Mouse (Mus musculus) frontal cortex, adult 2 months (tissue): ENCODE results near the gene Cyp2c69. TPM values are rescaled to one million over a fixed set of nuclear protein-coding genes. Genes with fewer than 3 reads are reported as not detected.
"Not testable (repeated sequence)": the region's sequence is repeated elsewhere in the genome, so short reads cannot be mapped to it uniquely, and the experiment has no call there.

Experiments
- DNase-seq, 2 experiments: peaks; one replicate each; pipeline ENCODE4 v3.0.0; 2022; ENCODE audit warnings: low spot score in 1 of 2; ENCODE audit errors: extremely low spot score in 1 of 2
- polyA plus RNA-seq: library from polyadenylated mRNA; depleted of rRNA; stranded (reverse); fragments of >200 nt; gene quantifications from 2 replicates; pipeline ENCODE4 v1.2.3, GENCODE M21; 2012; rRNA removed

Gene Cyp2c69
- not detected in 2 replicates for polyA plus RNA-seq

- not testable (repeated sequence) for DNase-seq
These were observed at the start of gene Cyp2c69 for GRCm38 (mm10) chr19:39886699-39887098. Gene Cyp2c69, minus strand, starts transcription at chr19:39886799.

GRCm38 (mm10) chr19:39935396-39935795 is 48.8 kb upstream of the Cyp2c69 start:
- no peak for DNase-seq

GRCm38 (mm10) chr19:39930032-39930431 is 43.4 kb upstream of the Cyp2c69 start:
- no peak for DNase-seq

GRCm38 (mm10) chr19:39901656-39902055 is 15.1 kb upstream of the Cyp2c69 start:
- DNase-seq: no peak

- DNase-seq: not testable (repeated sequence)
These were observed 3.5 kb upstream of the Cyp2c69 start for GRCm38 (mm10) chr19:39890079-39890478.

GRCm38 (mm10) chr19:39866133-39866532 is 20.5 kb downstream of the Cyp2c69 start:
- DNase-seq: no peak

GRCm38 (mm10) chr19:39820931-39821330 is 65.7 kb downstream of the Cyp2c69 start:
- DNase-seq: not testable (repeated sequence)

GRCm38 (mm10) chr19:39816400-39816799 is 70.2 kb downstream of the Cyp2c69 start:
- DNase-seq: not testable (repeated sequence)

GRCm38 (mm10) chr19:39815991-39816390 is 70.6 kb downstream of the Cyp2c69 start:
- DNase-seq: not testable (repeated sequence)

GRCm38 (mm10) chr19:39812714-39813113 is 73.9 kb downstream of the Cyp2c69 start, which contains the start of gene Cyp2c40:
Gene Cyp2c40, minus strand, starts transcription at chr19:39812814.
- not testable (repeated sequence) for DNase-seq

Other genes starting within 250 kb of the Cyp2c69 start
- gene Cyp2c67, start 237.7 kb downstream of the Cyp2c69 start, polyA plus RNA-seq: not detected in 2 replicates
- not detected in 2 replicates for gene Cyp2c68, start 145.7 kb downstream of the Cyp2c69 start, polyA plus RNA-seq
- gene Cyp2c40, start 74.0 kb downstream of the Cyp2c69 start, polyA plus RNA-seq: not detected in 2 replicates
- not detected in 2 replicates for gene Cyp2c37, start 105.6 kb upstream of the Cyp2c69 start, polyA plus RNA-seq
- not detected in 2 replicates for gene Cyp2c54, start 187.0 kb upstream of the Cyp2c69 start, polyA plus RNA-seq
- gene Cyp2c50, start 202.9 kb upstream of the Cyp2c69 start, polyA plus RNA-seq: not detected in 2 replicates